Mouse (Mus musculus) embryonic facial prominence, embryonic 15.5 days (tissue): ENCODE results near the gene Eno2. TPM values are rescaled to one million over a fixed set of nuclear protein-coding genes. Genes with fewer than 3 reads are reported as not detected.
A peak's percentile ranks its signal among the peaks of the same experiment; 100 is the strongest.

Source experiments
- ATAC-seq: fragments of 200-750 bp; cut with Nextera tagmentation; 2 replicates; pipeline ENCODE4 v1.8.0; 2017; ENCODE audit warnings: low read depth, moderate TSS enrichment; ENCODE audit not compliant: insufficient number of reproducible peaks, low FRiP score, low TSS enrichment
- H3K27ac ChIP-seq: fragments of 300-500 bp; sonication (generic); replicated peaks from 2 replicates; pipeline ENCODE4 v1.5.1; 2015; ENCODE audit warnings: mild to moderate bottlenecking, inconsistent platforms
- H3K27me3 ChIP-seq: fragments of 300-500 bp; sonication (generic); 2 replicates; pipeline ENCODE4 v1.6.1; 2015; ENCODE audit warnings: inconsistent platforms
- H3K36me3 ChIP-seq: fragments of 300-500 bp; sonication (generic); 2 replicates; pipeline ENCODE4 v1.6.1; 2015; ENCODE audit warnings: mild to moderate bottlenecking, inconsistent platforms
- H3K4me1 ChIP-seq: fragments of 300-500 bp; sonication (generic); 2 replicates; pipeline ENCODE4 v1.6.1; 2015; ENCODE audit warnings: inconsistent platforms
- H3K4me2 ChIP-seq: fragments of 300-500 bp; sonication (generic); replicated peaks from 2 replicates; pipeline ENCODE4 v1.6.1; 2015; ENCODE audit warnings: mild to moderate bottlenecking, inconsistent platforms
- H3K4me3 ChIP-seq: fragments of 300-500 bp; sonication (generic); replicated peaks from 2 replicates; pipeline ENCODE4 v1.5.1; 2015; ENCODE audit warnings: mild to moderate bottlenecking, inconsistent platforms
- H3K9ac ChIP-seq: fragments of 300-500 bp; sonication (generic); 2 replicates; pipeline ENCODE4 v1.6.1; 2015; ENCODE audit warnings: inconsistent platforms
- H3K9me3 ChIP-seq: fragments of 300-500 bp; sonication (generic); replicated peaks from 2 replicates; pipeline ENCODE4 v1.6.1; 2016; ENCODE audit warnings: inconsistent platforms
- WGBS: fragments of 180-500 bp; shearing (Covaris S2); methylation state at CpG from one replicate; pipeline ENCODE4 v1.1.7; 2015; 5-methylcytosine and 5-hydroxymethylcytosine counted together
- polyA plus RNA-seq: library from polyadenylated mRNA; unstranded; fragments of >200 nt; fragmentation: Nextera tagmentation; extraction: Ambion mirVana; gene quantifications from 2 replicates; pipeline ENCODE4 v1.2.1, GENCODE M21; 2015

The Eno2 gene
- polyA plus RNA-seq, 1 experiment from 2014 or later: 11.8 TPM

- Histone ChIP-seq H3K4me1 (peaks cover 26% of the 10 kb centered on the region), H3K27me3 (no peaks in the 10 kb centered on the region)
- 75% methylated on average over 7 of the region's 7 CpGs for WGBS
Observed at GRCm38 (mm10) chr6:124765951-124766350, 3.5 kb downstream of the Eno2 start.

GRCm38 (mm10) chr6:124759259-124759658, 10.2 kb downstream of the Eno2 start:
- 0 out of 2 replicates have a peak overlapping the region, but pooled peaks have one; percentile 78 for H3K4me3 ChIP-seq
- WGBS: 3% methylated on average over 5 of the region's 5 CpGs
- H3K4me2 ChIP-seq: peak overlapping the region; percentile 70
- no peaks in the 10 kb centered on the region for H3K27me3 ChIP-seq
- no peak overlapping the region for H3K9ac ChIP-seq
- no peaks in the 10 kb centered on the region for H3K9me3 ChIP-seq
- ATAC-seq: 0 out of 2 replicates have a peak, but pooled peaks have one; percentile 22
- peak overlapping the region; percentile 98 for H3K27ac ChIP-seq
- H3K36me3 ChIP-seq: no peaks in the 10 kb centered on the region; the same call in 1 of the 2 replicates
- H3K4me1 ChIP-seq: peaks cover 39% of the 10 kb centered on the region

More at GRCm38 (mm10) chr6:124765951-124766350, 3.5 kb downstream of the Eno2 start:
- peaks cover 4% of the 10 kb centered on the region; the same call in 1 of the 2 replicates for H3K36me3 ChIP-seq
- H3K4me3 ChIP-seq: no peak overlapping the region
- H3K4me2 ChIP-seq: no peak overlapping the region
- H3K9me3 ChIP-seq: no peaks in the 10 kb centered on the region
- ATAC-seq: no peak
- no peak overlapping the region for H3K9ac ChIP-seq
- no peak overlapping the region for H3K27ac ChIP-seq

GRCm38 (mm10) chr6:124758849-124759232, 10.6 kb downstream of the Eno2 start:
- Histone ChIP-seq H3K4me1 (peaks cover 42% of the 10 kb centered on the region), H3K36me3 (no peaks in the 10 kb centered on the region; the same call in 1 of the 2 replicates), H3K27ac (peak overlapping the region; percentile 98), H3K9ac (no peak overlapping the region), H3K9me3 (no peaks in the 10 kb centered on the region), H3K4me2 (peak overlapping the region; percentile 70), H3K27me3 (no peaks in the 10 kb centered on the region), H3K4me3 (peak overlapping the region; percentile 78; the same call in 1 of the 2 replicates)
- ATAC-seq: no peak
- WGBS: 46% methylated on average over 2 of the region's 2 CpGs

- peak overlapping the region; percentile 98 for H3K27ac ChIP-seq
- no peaks in the 10 kb centered on the region for H3K27me3 ChIP-seq
- peaks cover 45% of the 10 kb centered on the region for H3K4me1 ChIP-seq
- no peaks in the 10 kb centered on the region; the same call in 1 of the 2 replicates for H3K36me3 ChIP-seq
- no peak for ATAC-seq
- peak overlapping the region; percentile 70 for H3K4me2 ChIP-seq
- peak overlapping the region; percentile 83 for H3K9ac ChIP-seq
- H3K4me3 ChIP-seq: peak overlapping the region; percentile 78
- 26% methylated on average over 5 of the region's 5 CpGs for WGBS
- H3K9me3 ChIP-seq: no peaks in the 10 kb centered on the region
Observed at GRCm38 (mm10) chr6:124757909-124758848, 11.3 kb downstream of the Eno2 start.

- ATAC-seq: no peak
- peaks cover 45% of the 10 kb centered on the region for H3K4me1 ChIP-seq
- WGBS: 5% methylated on average over 5 of the region's 5 CpGs
Observed at GRCm38 (mm10) chr6:124757351-124757880, 12.1 kb downstream of the Eno2 start.

GRCm38 (mm10) chr6:124756652-124757350, 12.7 kb downstream of the Eno2 start:
- Histone ChIP-seq H3K4me2 (peak overlapping the region; percentile 70), H3K4me3 (peak overlapping the region; percentile 78), H3K27me3 (no peaks in the 10 kb centered on the region), H3K9me3 (no peaks in the 10 kb centered on the region), H3K36me3 (no peaks in the 10 kb centered on the region), H3K9ac (peak overlapping the region; percentile 83), H3K27ac (peak overlapping the region; percentile 98), H3K4me1 (peaks cover 45% of the 10 kb centered on the region)
- under 1% methylated on average over 50 of the region's 54 CpGs for WGBS
- peak; percentile 88 for ATAC-seq

More at GRCm38 (mm10) chr6:124757351-124757880, 12.1 kb downstream of the Eno2 start:
- H3K27me3 ChIP-seq: no peaks in the 10 kb centered on the region
- no peaks in the 10 kb centered on the region for H3K36me3 ChIP-seq
- no peaks in the 10 kb centered on the region for H3K9me3 ChIP-seq
- peak overlapping the region; percentile 78 for H3K4me3 ChIP-seq
- peak overlapping the region; percentile 98 for H3K27ac ChIP-seq
- H3K4me2 ChIP-seq: peak overlapping the region; percentile 70
- peak overlapping the region; percentile 83 for H3K9ac ChIP-seq

GRCm38 (mm10) chr6:124755831-124756595, 13.5 kb downstream of the Eno2 start, which contains the start of the genes Gm45234 and Atn1:
Gm45234 (minus strand) TSS chr6:124756021.
Atn1 (minus strand) TSS chr6:124756524.
- H3K9me3 ChIP-seq: no peaks in the 10 kb centered on the region
- H3K4me2 ChIP-seq: peak within 1 kb of the TSS; percentile 70
- H3K27me3 ChIP-seq: no peaks in the 10 kb centered on the region
- peak within 1 kb of the TSS; percentile 98 for H3K27ac ChIP-seq
- peak within 1 kb of the TSS; percentile 78 for H3K4me3 ChIP-seq
- H3K36me3 ChIP-seq: no peaks in the 10 kb centered on the region
- peak within 1 kb of the TSS; percentile 83 for H3K9ac ChIP-seq
- 0% methylated on average over 56 of the region's 100 CpGs for WGBS
- peak; percentile 60 for ATAC-seq
- H3K4me1 ChIP-seq: peaks cover 45% of the 10 kb centered on the region

GRCm38 (mm10) chr6:124755306-124755705, 14.2 kb downstream of the Eno2 start:
- no peaks in the 10 kb centered on the region for H3K9me3 ChIP-seq
- ATAC-seq: no peak
- no peaks in the 10 kb centered on the region for H3K36me3 ChIP-seq
- H3K4me1 ChIP-seq: peaks cover 45% of the 10 kb centered on the region
- WGBS: 1% methylated on average over 3 of the region's 3 CpGs
- peak overlapping the region; percentile 98 for H3K27ac ChIP-seq
- H3K27me3 ChIP-seq: no peaks in the 10 kb centered on the region
- H3K4me2 ChIP-seq: peak overlapping the region; percentile 70
- H3K9ac ChIP-seq: peak overlapping the region; percentile 83
- peak overlapping the region; percentile 78 for H3K4me3 ChIP-seq

- WGBS: 83% methylated on average over 2 of the region's 2 CpGs
- H3K4me1 ChIP-seq: peaks cover 38% of the 10 kb centered on the region
- H3K9me3 ChIP-seq: no peaks in the 10 kb centered on the region
- no peak overlapping the region for H3K27ac ChIP-seq
- H3K36me3 ChIP-seq: peaks cover 14% of the 10 kb centered on the region
- no peak overlapping the region for H3K9ac ChIP-seq
- 0 out of 2 replicates have a peak overlapping the region, but pooled peaks have one; percentile 78 for H3K4me3 ChIP-seq
- no peaks in the 10 kb centered on the region for H3K27me3 ChIP-seq
- no peak for ATAC-seq
- no peak overlapping the region for H3K4me2 ChIP-seq
Observed at GRCm38 (mm10) chr6:124753861-124754260, 15.6 kb downstream of the Eno2 start.

GRCm38 (mm10) chr6:124750405-124750804, 19.1 kb downstream of the Eno2 start:
- 83% methylated on average over 8 of the region's 8 CpGs for WGBS
- peaks cover 39% of the 10 kb centered on the region for H3K36me3 ChIP-seq

More at GRCm38 (mm10) chr6:124750405-124750804, 19.1 kb downstream of the Eno2 start:
- Histone ChIP-seq H3K4me3 (no peak overlapping the region), H3K4me1 (peaks cover 34% of the 10 kb centered on the region), H3K27me3 (no peaks in the 10 kb centered on the region), H3K9me3 (no peaks in the 10 kb centered on the region), H3K9ac (no peak overlapping the region), H3K4me2 (no peak overlapping the region), H3K27ac (no peak overlapping the region)
- ATAC-seq: no peak
